Mouse (Mus musculus) E14TG2a.4 (cell line): Measurements from ENCODE around the gene Tmem222.

Source experiments
- CTCF ChIP-seq: conservative IDR thresholded peaks from 2 replicates; pipeline ENCODE4 v1.5.1; 2014; ENCODE audit warnings: low read length
- POU5F1 ChIP-seq: IDR thresholded peaks from 2 replicates; pipeline ENCODE4 v1.6.1; 2014; ENCODE audit warnings: low read length, borderline replicate concordance

- no peak for TF ChIP-seq CTCF
- TF ChIP-seq POU5F1, result no peak
Observed at GRCm38 (mm10) chr4:133263756-133264155, 13.8 kb downstream of the Tmem222 start.
